Mouse (Mus musculus) left cerebral cortex, postnatal 4 days (tissue): ENCODE results near the gene C2. TPM values are rescaled to one million over a fixed set of nuclear protein-coding genes. Genes with fewer than 3 reads are reported as not detected.

Experiments
- DNase-seq: peaks from one replicate; pipeline ENCODE4 v3.0.0-alpha.2; 2022
- intact Hi-C: fragments of 180-260 bp; cut with DNase I; formaldehyde crosslinking; loops from one replicate; pipeline ENCODE4 v1.15.1; 2025
- total RNA-seq, 2 experiments: library from RNA; stranded (reverse); gene quantifications; 2 replicates each; pipeline ENCODE4 v1.2.3; 2021

Gene C2
- total RNA-seq, 2 experiments from 2014 or later: 2.1 to 3.2 TPM

DNA sequence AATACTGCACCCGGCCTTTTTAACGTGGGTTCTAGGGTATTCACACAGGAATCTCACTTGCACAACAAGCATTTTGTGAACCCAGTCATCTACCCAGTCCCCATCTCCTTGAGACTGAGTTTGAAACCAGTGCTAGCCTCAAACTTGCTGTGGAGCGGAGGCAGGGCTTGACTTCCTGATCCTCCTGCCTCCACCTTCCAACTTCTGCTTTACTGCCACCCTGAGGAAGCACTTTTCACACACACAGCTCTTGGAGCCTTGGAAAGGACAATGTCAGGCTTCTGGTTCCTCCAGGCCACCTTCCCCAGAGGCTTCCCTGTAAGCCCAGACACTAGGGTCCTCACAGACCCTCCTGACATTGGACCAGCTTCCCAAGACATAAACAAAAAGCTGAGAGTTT, 14.7 kb downstream of the C2 start:
- DNase-seq: no peak

DNA sequence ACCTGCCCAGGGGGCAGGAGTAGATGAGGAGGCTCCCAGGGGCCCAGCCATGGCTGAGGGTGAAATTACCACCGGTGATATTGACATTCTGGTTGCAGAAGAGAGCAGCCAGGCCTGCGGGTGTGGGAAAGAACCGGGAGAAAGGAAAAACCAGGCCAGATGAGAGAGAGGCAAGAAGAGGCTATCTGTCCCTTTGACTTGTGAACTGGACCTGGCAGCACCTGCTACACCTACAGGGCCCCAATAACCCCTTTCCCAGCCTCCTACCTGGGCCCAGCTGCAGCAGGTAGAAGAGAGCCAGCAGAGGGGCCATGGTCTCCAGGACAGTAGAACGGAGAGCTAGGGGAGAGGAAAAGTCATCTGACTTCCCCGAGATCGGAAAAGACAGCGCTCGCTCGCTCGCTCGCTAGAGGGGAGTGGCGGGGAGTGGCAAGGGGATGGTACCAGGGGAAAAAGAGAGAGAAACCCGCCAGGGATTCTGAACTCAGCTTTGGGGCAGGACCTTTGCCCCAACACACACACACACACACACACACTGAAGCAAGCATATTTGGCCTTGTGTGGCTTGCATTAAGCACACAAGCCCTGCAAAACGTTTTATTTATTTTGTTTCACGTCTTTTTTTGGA, 16.3 kb downstream of the C2 start, which contains the start of gene Gm20547:
Gene Gm20547 (minus strand): TSS at position 360 of the 628 bp plus-strand sequence.
- intact Hi-C loops: no loop called here
- DNase-seq: no peak

More for the DNA sequence above, 14.7 kb downstream of the C2 start:
- intact Hi-C loops: no loop called here

DNA sequence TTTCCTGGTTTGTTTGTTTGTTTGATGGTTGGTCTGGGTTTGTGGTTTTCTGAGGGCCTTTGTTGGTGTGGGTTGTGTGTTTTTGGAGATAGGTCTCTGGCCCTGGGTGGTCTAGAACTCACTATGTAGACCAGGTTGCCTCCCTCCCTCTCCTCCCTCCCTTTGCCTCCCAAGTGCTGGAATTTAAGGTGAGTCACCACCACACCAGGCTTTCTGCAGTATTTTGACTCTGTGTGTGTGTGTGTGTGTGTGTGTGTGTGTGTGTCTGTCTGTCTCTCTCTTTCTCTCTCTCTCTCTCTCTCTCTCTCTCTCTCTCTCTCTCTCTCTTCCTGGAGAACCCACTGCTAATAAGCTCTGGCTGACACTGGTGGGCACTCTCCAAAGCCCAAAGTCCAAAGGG, 16.9 kb downstream of the C2 start:
- intact Hi-C loops: no loop called here

DNA sequence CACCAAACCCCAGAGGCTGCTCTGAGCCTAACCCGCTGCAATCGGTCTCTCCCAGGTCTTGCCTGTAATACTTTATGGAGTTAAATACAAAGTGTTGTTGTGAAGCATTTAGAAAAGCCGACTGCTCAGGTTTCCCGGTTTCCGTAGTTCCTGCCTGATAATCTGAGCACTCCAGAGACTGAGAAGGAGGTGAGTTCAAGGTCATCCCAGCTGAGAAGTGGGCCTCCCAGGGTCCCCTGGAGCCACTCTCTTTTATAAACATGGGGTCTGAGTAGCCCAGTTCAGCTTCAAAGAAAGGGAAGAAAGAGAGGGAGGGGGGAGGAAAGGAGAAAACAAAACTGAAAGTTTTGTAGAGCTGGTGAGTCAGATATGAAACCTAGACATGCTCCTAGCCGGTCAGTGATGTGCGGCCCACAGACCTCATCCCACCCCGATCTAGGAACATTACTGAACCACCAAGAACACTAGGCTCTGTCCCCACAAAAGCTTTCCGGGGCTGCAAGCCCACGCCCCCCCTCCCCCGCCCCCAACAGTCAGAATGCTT, 18.7 kb downstream of the C2 start, which contains the start of gene Zbtb12:
Gene Zbtb12 (plus strand): TSS at position 148 of the 544 bp plus-strand sequence.
- intact Hi-C loops: no loop called here
- no peak for DNase-seq

More for the DNA sequence above, 16.9 kb downstream of the C2 start:
- DNase-seq: no peak

DNA sequence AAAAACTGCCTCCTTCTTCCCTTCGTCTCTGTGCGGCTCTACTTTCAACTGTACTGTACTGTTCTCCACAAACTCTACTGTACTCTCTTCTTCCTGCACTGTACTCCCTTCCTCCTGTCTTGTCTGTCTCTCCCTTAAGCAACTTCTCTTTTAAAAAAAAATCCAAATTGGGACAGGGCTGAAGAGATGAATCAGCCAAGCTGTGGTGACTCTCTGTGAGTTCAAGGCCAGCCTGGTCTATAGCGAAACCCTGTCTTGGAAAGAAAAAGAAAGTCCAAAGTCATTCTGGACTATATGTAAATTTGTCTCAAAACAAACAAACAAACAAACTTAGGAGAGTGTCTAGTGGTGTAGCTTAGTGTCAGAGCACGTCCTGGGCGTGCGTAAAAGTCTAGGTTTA, 23.7 kb downstream of the C2 start:
- no peak for DNase-seq
- intact Hi-C loops: no loop called here

DNA sequence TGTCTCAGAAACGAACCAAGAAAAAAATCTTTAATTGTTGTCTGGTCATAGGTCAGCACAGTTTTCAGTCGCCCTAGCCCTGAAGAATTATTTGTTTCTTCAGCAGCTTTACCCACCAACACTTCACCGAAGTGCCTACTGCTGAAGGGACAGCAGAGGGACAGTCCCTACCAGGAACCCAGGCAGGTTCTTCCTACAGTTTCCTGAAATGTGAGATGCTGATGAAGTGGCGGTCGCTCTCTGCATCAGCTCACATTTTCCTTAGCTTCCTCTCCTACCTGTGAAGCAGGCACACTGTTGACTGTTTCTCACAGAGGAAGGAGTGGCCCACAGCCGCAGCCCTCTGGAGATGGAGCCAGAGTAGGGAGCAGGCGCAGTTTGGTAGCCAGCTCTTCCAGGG, 32.1 kb downstream of the C2 start:
- DNase-seq: no peak
- intact Hi-C loops: no loop called here

DNA sequence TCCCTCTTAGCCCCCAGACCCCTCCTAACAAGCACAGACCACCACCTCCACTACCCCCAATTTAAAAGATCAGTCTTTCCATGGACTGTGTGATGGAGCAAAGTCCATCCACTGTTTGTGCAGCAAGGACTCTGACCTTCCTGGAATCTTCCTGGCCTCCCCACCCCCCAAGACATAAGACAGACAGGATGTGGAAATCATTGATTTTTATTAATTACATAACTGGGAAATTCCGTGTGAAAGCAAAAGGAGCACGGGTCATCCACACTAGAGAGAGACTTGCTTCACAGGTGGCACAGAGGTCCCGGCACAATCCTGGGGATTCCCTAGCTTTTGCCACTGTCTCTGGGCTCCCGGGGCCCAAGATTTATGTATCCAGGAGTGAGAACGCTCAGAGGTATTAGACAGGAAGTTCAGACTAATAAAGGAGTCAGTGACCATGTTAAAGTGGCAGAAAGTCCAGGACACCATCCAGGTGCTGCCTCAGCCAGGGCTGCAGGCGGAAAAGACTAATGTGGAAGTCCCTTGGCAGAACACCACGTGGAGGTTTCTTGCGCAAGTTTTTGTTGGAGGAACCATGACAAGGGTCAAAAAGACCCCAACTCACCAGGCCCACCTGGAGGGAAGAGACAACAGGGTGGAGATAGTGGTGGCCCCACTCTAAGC, 35.5 kb downstream of the C2 start, which contains the start of gene Cfb:
Gene Cfb (minus strand): TSS at position 103 of the 666 bp plus-strand sequence.
- DNase-seq: no peak
- intact Hi-C loops: no loop called here

DNA sequence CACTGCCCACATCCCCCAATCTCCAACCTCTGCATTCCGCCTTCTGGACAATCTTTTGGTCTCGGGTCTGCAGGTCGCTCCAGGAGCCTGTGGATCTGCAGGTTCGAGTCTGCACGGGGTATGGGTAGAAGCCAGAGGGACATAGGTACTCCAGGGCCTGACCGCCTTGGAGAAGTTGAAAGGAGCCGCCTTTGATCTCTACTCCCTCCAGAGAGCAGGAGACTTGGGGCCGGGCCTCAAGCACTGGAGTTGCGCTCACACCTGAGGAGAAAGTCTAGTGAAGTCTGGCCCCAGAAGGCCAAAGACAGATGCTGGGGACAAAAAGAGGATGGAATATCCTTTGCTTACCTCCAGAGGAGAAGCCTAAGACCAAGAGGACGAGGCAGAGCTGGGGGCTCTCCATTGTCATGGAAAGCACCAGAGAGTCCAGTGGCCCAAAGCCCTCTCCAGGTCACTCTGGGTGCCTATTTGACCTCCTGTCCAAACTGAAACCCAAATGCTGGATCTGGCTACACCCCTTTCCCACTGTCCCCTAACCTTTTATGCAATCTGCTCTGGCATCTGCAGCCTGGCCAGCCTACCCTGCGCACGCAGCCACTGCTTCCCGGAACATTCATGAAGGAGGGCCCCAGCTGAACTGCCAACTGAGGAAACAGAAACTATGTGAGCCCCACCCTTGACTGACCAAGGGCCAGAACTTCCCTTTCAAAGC, 36.2 kb downstream of the C2 start:
- no peak for DNase-seq
- intact Hi-C loops: no loop called here

DNA sequence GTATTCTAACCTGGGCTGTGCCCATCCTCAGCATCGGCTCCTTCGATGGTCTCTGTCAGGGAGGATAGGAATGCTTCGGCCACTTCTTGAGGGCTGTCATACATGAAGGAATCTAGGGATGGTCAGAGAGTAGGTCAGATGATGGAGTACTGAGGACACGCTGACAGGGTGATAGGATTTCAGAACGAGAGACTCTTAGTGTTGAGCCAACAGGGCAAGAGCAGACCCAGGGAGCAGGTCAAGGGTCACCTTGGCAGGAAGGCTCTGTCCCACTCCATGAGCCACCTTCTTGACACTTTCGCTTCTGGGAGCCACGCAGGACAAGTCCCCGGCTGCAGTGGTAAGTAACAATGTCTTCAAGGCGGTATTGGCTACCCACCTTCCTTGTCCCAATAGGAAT, 37.6 kb downstream of the C2 start:
- intact Hi-C loops: no loop called here
- DNase-seq: no peak

DNA sequence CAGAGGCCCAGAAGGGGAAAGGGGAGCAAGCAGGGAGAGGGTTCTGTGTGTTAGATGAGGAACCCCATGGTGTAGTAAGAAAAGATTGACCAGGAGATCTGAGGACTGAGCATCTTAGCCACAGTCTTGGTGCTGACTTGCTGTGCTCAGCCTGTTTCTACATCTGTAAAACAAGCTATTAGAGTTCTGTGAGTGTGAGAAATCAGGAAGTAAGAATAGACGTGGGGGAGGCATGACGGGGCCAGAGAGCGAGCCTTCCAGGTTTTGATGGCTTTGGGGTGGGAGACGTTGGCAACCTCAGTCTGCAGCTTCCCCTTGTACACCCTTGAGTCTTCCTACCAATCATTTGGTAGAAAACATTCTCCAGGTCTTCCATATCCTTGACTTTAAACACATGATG, 39.4 kb downstream of the C2 start:
- DNase-seq: no peak
- intact Hi-C loops: no loop called here

DNA sequence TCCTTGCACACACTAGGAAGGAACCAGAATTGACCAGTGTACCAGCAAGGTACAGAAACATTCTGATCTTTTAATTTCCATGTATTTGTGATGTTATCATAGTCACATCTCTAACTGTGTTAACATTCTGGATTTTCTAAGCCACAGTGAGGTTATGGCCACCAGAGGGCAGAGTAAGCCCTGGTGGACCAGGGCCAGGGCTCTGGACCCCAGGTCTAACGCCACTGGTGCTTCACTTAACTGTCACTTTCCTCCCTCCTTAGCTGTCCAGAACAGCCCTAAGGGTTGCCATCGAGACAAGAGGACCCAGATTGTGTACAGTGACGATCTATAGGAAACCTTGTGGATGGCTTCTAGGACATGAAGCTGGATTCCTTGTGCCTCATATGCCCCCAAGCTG, 42.2 kb downstream of the C2 start:
- peak; percentile 59 for DNase-seq
- intact Hi-C loops: no loop called here

DNA sequence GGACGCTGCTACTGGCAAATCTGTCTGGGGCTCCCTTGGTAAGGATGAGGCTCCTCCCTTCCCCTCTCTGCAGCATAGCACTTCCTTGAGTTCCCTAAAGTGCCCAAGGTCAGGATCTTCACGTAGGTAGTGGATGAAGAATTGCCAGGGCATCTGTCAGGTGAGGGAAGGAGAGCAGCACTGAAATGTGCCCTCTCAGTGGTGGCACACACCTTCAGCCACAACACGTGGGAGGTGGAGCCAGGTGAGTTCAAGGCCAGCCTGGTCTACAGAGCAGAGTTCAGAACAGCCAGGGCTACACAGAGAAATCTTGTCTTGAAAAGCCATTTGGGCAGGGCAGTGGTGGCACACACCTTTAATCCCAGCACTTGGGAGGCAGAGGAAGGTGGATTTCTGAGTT, 43.3 kb downstream of the C2 start:
- intact Hi-C loops: loop anchor here (5.0 kb wide), 1 partner anchor 38 kb away; no protein-coding TSS in a partner anchor
- no peak for DNase-seq

DNA sequence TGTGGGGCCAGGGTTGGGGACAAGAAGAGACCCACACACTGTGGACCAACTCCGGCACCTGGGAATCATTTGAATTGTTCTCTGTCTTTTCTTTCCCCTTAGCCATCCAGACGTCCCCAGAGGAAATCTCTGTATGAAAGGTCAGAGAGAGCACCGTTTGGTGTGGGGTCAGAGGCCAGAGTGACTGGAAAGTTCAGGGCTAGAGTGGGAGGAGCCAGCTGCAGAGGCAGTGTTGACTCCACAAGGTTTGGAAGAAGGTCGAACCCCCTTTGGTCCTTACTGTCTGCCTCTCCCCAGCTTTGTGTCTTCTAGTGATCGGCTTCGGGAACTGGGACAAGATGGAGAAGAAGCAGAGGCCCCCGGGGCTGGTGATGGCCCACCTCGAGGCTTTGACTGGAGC, 44.6 kb downstream of the C2 start:
- no peak for DNase-seq
- intact Hi-C loops: loop anchor here (5.0 kb wide), 1 partner anchor 39 kb away; no protein-coding TSS in a partner anchor

DNA sequence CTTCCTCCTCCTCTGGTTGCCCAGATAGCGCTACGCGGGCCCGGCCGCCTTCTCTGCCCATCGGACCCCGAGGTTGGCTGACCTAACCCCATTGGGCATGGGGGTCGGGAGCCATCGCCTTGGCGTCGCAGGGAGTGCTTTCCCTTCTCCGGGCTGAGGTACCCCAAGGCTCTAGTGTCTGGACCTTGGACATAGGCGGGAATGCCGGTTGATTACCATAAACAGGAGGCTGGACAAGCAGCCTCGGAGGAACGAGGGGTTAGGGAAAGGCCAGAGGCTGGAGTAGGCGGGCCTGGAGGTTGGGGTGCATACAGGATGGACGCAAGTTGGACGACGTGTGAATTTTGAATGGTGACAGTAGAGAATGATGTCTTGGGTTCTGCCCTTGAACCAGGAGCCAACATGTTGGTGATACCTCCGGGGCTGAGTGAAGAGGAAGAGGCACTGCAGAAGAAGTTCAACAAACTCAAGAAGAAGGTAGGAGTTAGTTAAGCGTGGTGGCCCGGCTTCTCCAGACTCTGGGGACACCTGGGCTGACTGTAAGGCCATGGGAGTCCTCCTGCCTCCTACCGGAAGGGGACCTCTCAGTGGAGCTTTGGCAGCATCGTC, 47.4 kb downstream of the C2 start:
- DNase-seq: no peak

DNA sequence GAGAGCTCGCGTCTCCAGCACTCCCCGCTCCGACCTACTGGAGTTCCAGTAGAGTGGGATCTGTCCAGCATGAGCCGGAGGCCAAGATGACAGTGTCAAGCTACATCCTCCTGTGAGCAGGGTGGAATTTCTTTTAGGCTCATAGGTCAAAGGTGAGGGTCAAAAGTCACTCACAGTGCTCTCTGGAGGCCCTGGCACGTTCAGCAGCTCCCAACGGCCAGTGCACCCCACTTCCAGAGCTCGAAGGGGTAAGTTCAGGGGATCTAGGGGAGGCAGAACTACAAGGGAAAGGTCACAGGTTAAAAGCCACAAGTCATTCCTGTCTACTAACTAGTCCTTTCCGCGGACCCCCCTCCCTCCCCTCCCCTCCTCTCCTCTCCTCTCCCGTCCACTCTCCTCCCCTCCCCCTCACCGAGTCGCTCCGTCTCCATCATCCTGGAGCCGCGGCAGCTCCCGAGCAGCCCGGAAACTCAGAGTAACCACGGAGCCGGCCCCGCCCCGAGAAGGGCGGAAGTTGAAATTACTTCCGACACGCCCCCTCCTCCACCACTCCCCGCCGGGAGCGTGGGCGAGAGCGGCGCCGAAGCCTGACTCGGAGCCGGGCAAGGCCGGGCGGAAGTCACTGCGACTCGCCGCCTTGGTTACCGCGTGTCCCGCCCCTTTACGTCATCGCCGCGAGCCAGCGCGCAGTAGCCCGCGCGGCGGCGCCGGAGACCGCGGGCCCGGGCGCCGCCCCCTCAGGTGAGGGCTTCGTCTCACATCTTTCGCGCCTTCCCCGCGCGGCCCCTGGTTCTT, 48.1 kb downstream of the C2 start, which contains the start of the genes Skiv2l and Nelfe:
Gene Skiv2l (minus strand): TSS at position 489 of the 795 bp plus-strand sequence.
Gene Nelfe (plus strand): TSS at position 670 of the 795 bp plus-strand sequence.
- intact Hi-C loops: loop anchor here (5.0 kb wide), 1 partner anchor 42 kb away; no protein-coding TSS in a partner anchor
- DNase-seq: peak; percentile 99

More for the DNA sequence above, 47.4 kb downstream of the C2 start:
- intact Hi-C loops: loop anchor here (5.0 kb wide), 1 partner anchor 42 kb away; no protein-coding TSS in a partner anchor

DNA sequence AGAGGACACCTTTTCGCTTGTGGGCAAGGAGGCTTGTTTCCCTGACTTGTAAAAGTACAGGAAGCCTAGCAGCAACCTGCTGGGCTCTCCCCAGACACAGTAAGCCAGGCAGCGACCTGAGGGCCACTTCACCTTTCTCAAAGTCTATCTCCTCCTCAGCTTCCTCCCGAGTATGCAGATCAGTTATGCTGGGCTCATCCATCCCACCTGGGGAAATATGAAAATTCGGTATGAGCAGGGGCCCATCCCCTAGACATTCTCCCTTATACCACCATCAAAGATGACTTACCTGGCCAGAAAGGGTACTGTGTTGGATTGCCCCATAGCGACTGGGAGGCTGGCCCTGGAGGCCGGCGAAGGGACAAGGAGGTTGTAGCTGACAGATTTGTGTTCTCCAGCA, 50.5 kb downstream of the C2 start:
- intact Hi-C loops: no loop called here
- DNase-seq: no peak

DNA sequence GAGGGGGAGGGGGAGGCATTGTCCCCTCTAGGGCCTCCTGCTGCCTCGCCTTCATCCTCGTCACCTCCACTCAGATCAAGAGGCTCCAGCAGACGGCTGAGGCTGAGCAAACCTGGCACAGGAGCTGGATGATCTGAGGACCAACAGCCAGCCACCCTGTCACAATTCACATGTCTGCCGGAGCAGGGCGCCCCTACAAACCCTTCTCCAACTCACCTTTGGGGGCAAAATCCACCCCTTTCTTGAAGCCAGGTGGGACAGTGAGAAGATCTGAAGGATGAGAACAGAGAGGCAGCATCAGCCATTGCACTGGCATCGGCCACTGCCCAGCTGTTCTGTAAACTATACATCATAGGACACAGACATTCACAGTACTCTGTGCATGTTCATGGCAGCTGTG, 50.9 kb downstream of the C2 start:
- intact Hi-C loops: no loop called here
- DNase-seq: no peak

DNA sequence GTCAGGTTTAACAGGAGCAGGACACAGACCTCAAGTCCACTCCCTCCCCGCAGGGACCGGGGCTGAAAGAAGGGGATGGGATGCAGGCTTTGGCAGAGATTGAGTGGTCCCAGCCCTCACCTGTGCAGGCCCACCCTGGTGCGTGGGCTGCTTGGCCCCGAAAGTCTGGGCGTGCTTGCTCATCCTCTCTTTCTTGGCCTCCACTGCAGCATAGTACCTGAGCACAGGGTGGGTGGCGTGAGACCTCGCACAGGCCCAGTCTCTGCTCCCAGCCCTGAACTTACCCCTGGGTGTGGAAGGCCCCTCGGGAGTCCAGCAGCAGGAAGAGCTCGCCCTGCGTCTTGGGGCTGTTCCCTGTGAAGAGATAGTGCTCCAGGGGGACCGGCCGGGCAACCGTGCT, 53.2 kb downstream of the C2 start:
- DNase-seq: no peak
- intact Hi-C loops: no loop called here

DNA sequence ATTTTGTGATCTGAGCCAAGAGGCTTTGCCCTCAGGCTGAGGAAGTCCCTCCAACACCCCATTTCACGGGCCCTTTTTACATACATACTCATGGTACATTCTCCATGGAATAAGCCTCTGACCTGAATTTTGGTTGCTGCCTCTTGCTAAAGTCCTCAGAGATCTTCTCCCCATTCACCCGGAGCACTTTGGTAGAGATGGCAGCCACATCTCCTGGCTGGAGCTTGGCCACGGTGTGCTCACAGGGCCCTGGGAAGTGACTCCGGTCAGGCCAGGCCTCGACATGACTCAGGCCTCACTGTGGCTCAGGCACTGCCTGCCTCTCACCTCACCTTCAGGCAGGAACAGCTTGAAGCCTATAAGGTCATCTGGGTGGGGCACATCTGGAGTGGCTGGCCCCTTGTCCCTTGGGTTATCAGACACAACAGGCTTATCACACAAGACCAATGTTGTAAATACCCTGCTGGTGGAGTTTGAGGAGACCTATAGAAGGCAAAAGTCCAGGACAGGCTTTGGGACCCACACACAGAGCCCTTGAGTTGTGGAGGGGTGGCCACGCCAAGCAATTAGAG, 57.2 kb downstream of the C2 start:
- no peak for DNase-seq

More for the DNA sequence above, 57.2 kb downstream of the C2 start:
- intact Hi-C loops: no loop called here
